Mouse (Mus musculus) ES-E14 (cell line): ENCODE data around the gene Plpp3. TPM values are rescaled to one million over a fixed set of nuclear protein-coding genes. Genes with fewer than 3 reads are reported as not detected.

ENCODE experiments used
- DNase-seq: peaks from one replicate; pipeline ENCODE4 v3.0.0-alpha.2; 2013; ENCODE audit warnings: low read depth, low spot score
- H3K27ac ChIP-seq: 2 replicates; pipeline ENCODE4 v1.5.1; 2012; ENCODE audit warnings: low read depth, mild to moderate bottlenecking, low read length, moderate library complexity, mixed read lengths; ENCODE audit not compliant: poor library complexity, insufficient read depth, severe bottlenecking
- H3K36me3 ChIP-seq: 2 replicates; pipeline ENCODE4 v1.6.1; 2012; ENCODE audit warnings: mild to moderate bottlenecking, low read length, moderate library complexity, mixed read lengths; ENCODE audit not compliant: control insufficient read depth, poor library complexity, insufficient read depth, severe bottlenecking
- H3K4me1 ChIP-seq, 2 experiments: fragments of 150-350 bp in 1 of 2; sonication (generic) in 1 of 2; 2 replicates each; pipeline ENCODE4 v1.6.1; 2012; ENCODE audit warnings: low read length in 2 of 2, mild to moderate bottlenecking in 1 of 2, mixed read lengths in 1 of 2; ENCODE audit not compliant: control insufficient read depth in 2 of 2, insufficient read depth in 2 of 2, poor library complexity in 1 of 2
- H3K4me3 ChIP-seq, 2 experiments: fragments of 150-350 bp in 1 of 2; sonication (generic) in 1 of 2; 2 replicates each; pipeline ENCODE4 v1.5.1; 2012; ENCODE audit warnings: low read length in 2 of 2, low read depth in 1 of 2, mild to moderate bottlenecking in 1 of 2, mixed read lengths in 1 of 2; ENCODE audit not compliant: insufficient read depth in 1 of 2, poor library complexity in 1 of 2, severe bottlenecking in 1 of 2
- H3K9ac ChIP-seq: 2 replicates; pipeline ENCODE4 v1.6.1; 2012; ENCODE audit warnings: low read depth, mild to moderate bottlenecking, low read length, mixed read lengths; ENCODE audit not compliant: poor library complexity, insufficient read depth, severe bottlenecking
- H3K9me3 ChIP-seq: fragments of 150-350 bp; sonication (generic); 2 replicates; pipeline ENCODE4 v1.6.1; 2012; ENCODE audit warnings: low read depth, mild to moderate bottlenecking, low read length; ENCODE audit not compliant: control insufficient read depth, insufficient read depth
- CHD2 ChIP-seq: IDR thresholded peaks from 2 replicates; pipeline ENCODE4 v1.6.1; 2014; ENCODE audit warnings: mild to moderate bottlenecking, low read depth, low read length, inconsistent platforms
- HCFC1 ChIP-seq: IDR thresholded peaks from 2 replicates; pipeline ENCODE4 v1.6.1; 2012; ENCODE audit warnings: low read length, inconsistent platforms, borderline replicate concordance; ENCODE audit not compliant: insufficient read depth
- MAFK ChIP-seq: IDR thresholded peaks from 2 replicates; pipeline ENCODE4 v1.6.1; 2014; ENCODE audit warnings: mild to moderate bottlenecking, low read depth, low read length, inconsistent platforms; ENCODE audit not compliant: insufficient read depth
- ZC3H11A ChIP-seq: IDR thresholded peaks from 2 replicates; pipeline ENCODE4 v1.6.1; 2012; ENCODE audit warnings: low read depth, mild to moderate bottlenecking, inconsistent platforms, low read length, borderline replicate concordance
- ZNF384 ChIP-seq: IDR thresholded peaks from 2 replicates; pipeline ENCODE4 v1.6.1; 2012; ENCODE audit warnings: low read depth, low read length, inconsistent platforms
- in situ Hi-C, 2 experiments: fragments of 600-800 bp; cut with MboI; formaldehyde crosslinking; loops; one replicate each; pipeline ENCODE4 v1.15.1; 2025; ENCODE audit warnings: low sequenced_read_pairs in 2 of 2, inconsistent platforms in 1 of 2; ENCODE audit not compliant: unreplicated experiment in 2 of 2
- total RNA-seq: library from RNA; depleted of rRNA; stranded (reverse); fragments of 300-350 nt; gene quantifications from 2 replicates; pipeline ENCODE4 v1.2.3, GENCODE M21; 2012

Gene Plpp3
- total RNA-seq, 1 experiment: 11.8 TPM

GRCm38 (mm10) chr4:105109990-105110683 lies 47.0 kb upstream of the Plpp3 start:
- TF ChIP-seq HCFC1 (peak; percentile 9; the same call in 1 of the 2 replicates), ZC3H11A (no peak)
- in situ Hi-C loops: no loop called here
- Histone ChIP-seq H3K36me3 (no peaks in the 10 kb centered on the region), H3K9me3 (no peaks in the 10 kb centered on the region), H3K4me3 (peak overlapping the region; percentile 82 to 91), H3K9ac (peak overlapping the region; percentile 69), H3K4me1 (peaks cover 2 to 5% of the 10 kb centered on the region in 2 experiments; a peak in 2 of 4 replicates), H3K27ac (no peak overlapping the region)
- peak; percentile 25 for DNase-seq

- Histone ChIP-seq H3K27ac (no peak overlapping the region), H3K36me3 (no peaks in the 10 kb centered on the region), H3K9ac (no peak overlapping the region), H3K9me3 (no peaks in the 10 kb centered on the region), H3K4me1 (peaks cover 2 to 5% of the 10 kb centered on the region in 2 experiments; a peak in 2 of 4 replicates), H3K4me3 (peak overlapping the region in 1 of 2 experiments; percentile 91; a peak in 2 of 4 replicates)
- in situ Hi-C loops: no loop called here
- DNase-seq: no peak
- TF ChIP-seq ZC3H11A (no peak), MAFK (no peak), ZNF384 (no peak), HCFC1 (no peak), CHD2 (no peak)
Observed at GRCm38 (mm10) chr4:105110684-105111035, 46.5 kb upstream of the Plpp3 start.

- H3K9me3 ChIP-seq: no peaks in the 10 kb centered on the region
- no peak for DNase-seq
- no peak overlapping the region for H3K27ac ChIP-seq
- in situ Hi-C loops: no loop called here
- peaks cover 2 to 5% of the 10 kb centered on the region in 2 experiments; a peak in 2 of 4 replicates for H3K4me1 ChIP-seq
- TF ChIP-seq ZC3H11A: no peak
- TF ChIP-seq HCFC1: no peak
- no peak for TF ChIP-seq MAFK
- TF ChIP-seq ZNF384: no peak
- TF ChIP-seq CHD2: no peak
- no peak overlapping the region for H3K9ac ChIP-seq
- no peaks in the 10 kb centered on the region for H3K36me3 ChIP-seq
- H3K4me3 ChIP-seq: no peak overlapping the region
Observed at GRCm38 (mm10) chr4:105111770-105112169, 45.4 kb upstream of the Plpp3 start.

DNA sequence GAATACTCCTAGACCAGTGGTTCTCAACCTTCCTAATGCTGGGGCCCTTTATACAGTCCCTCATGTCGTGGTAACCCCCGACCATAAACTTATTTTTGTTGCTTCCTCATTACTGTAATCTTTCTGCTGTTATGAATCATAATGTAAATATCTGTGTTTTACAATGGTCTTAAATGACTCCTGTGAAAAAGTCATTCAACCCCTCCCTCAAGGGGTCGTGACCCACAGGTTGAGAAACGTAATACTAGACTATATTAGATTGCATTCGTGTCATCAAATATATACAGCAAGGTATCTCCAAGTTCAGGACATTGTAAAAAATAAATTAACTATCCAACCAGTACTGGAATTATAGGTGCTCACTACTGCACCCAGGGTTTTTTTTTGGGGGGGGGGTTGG lies 44.1 kb upstream of the Plpp3 start:
- Histone ChIP-seq H3K4me3 (no peak overlapping the region), H3K4me1 (peaks cover 2 to 5% of the 10 kb centered on the region in 2 experiments; a peak in 2 of 4 replicates)

GRCm38 (mm10) chr4:105113468-105113867 lies 43.7 kb upstream of the Plpp3 start:
- H3K9me3 ChIP-seq: no peaks in the 10 kb centered on the region
- H3K4me3 ChIP-seq: no peak overlapping the region
- no peaks in the 10 kb centered on the region for H3K36me3 ChIP-seq
- no peak for DNase-seq
- H3K27ac ChIP-seq: no peak overlapping the region
- peaks cover 2 to 5% of the 10 kb centered on the region in 2 experiments; a peak in 2 of 4 replicates for H3K4me1 ChIP-seq
- no peak overlapping the region for H3K9ac ChIP-seq
- in situ Hi-C loops: no loop called here
- no peak for TF ChIP-seq ZNF384
- no peak for TF ChIP-seq HCFC1
- no peak for TF ChIP-seq CHD2
- no peak for TF ChIP-seq MAFK
- TF ChIP-seq ZC3H11A: no peak

More for the DNA sequence above, 44.1 kb upstream of the Plpp3 start:
- no peak overlapping the region for H3K27ac ChIP-seq
- H3K9me3 ChIP-seq: no peaks in the 10 kb centered on the region
- DNase-seq: no peak
- H3K36me3 ChIP-seq: no peaks in the 10 kb centered on the region
- no peak overlapping the region for H3K9ac ChIP-seq
- in situ Hi-C loops: no loop called here
- TF ChIP-seq ZC3H11A: no peak
- TF ChIP-seq CHD2: peak; percentile 77
